Mouse (Mus musculus) gastrocnemius, postnatal 36 days (tissue): ENCODE results near the gene Cap2. TPM values are rescaled to one million over a fixed set of nuclear protein-coding genes. Genes with fewer than 3 reads are reported as not detected.
A peak's percentile ranks its signal among the peaks of the same experiment; 100 is the strongest.

ENCODE experiments used
- DNase-seq, 2 experiments: peaks; one replicate each; pipeline ENCODE4 v3.0.0; 2022
- intact Hi-C: fragments of 180-260 bp; cut with DNase I; formaldehyde crosslinking; loops from one replicate; pipeline ENCODE4 v1.15.1; 2025
- long read RNA-seq, 2 experiments: library from polyadenylated mRNA; stranded (forward); transcript quantifications; one replicate each; pipeline ENCODE4 v2.0.0; 2021
- total RNA-seq, 2 experiments: library from RNA; stranded (reverse); gene quantifications; 2 replicates each; pipeline ENCODE4 v1.2.3; 2021

Gene Cap2
- total RNA-seq: 100 to 1,000 TPM; 249 to 277 TPM
- long read RNA-seq, experiment 1, transcript Cap2-201 (13 exons, 3,713 nt): major isoform, 57 of 108 reads
- long read RNA-seq, experiment 1, partial matches to known transcripts: 37 of 108 reads
- long read RNA-seq, experiment 1, other reads (novel, unspliced or antisense): 14 of 108 reads
- long read RNA-seq, experiment 2, transcript Cap2-201 (13 exons, 3,713 nt): major isoform, 43 of 102 reads
- long read RNA-seq, experiment 2, partial matches to known transcripts: 36 of 102 reads
- long read RNA-seq, experiment 2, other reads (novel, unspliced or antisense): 23 of 102 reads

DNA sequence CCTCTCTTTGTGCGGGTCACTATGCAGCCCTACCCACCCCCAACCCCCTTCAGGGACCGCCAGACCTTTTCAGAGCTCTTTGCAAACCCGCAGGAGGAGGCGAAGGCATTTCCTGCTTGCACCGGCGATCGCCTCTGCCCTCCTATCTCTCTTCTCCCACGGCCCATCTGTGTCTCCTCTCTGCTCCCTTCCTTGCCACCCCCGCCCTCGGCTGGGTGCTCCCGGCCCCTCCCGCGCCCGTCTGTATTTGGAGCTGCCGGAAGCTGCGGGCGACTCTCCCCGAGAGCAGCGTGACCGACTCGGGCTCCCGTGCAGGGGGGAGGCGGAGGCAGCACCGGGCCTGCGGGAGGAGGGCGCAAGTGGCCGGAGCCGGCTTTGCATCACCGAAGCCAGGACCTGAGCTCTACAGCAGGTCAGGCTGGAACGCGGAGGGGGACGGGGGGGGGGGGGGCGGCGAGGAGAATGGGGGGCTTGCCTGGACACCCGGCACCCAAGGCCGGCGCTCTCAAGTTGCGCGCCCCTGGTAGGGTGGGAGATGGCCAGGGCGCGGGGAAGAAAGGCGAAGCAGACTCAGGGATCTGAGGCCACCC lies at the start of gene Cap2:
Gene Cap2, plus strand, starts transcription at position 49 of the 590 bp plus-strand sequence.
- intact Hi-C loops: loop anchor here (5.0 to 10.0 kb wide), 2 partner anchors 80 to 157 kb away; no protein-coding TSS in a partner anchor
- DNase-seq: peak; percentile 61 to 68

DNA sequence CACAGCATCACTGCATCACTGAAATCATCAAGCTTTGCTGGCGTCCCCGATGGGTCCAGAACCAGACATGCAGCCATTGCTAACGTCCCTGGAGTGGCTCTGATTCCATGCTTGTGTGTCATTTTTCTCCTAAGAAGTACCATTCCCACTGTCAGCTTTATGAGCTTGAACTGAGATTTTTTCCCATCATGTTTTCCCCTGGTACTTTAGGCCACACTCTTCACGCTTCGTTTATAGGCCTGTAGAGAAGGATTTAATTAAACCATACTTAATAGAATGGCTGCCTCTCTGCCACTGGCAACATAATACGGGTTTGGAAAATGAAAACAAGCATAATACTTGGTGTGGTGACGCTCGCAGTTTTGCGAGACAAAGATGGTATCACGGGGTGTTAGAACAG lies 42.1 kb upstream of the Cap2 start:
- intact Hi-C loops: no loop called here
- DNase-seq: no peak

- intact Hi-C loops: no loop called here
- DNase-seq: no peak
Measured at GRCm38 (mm10) chr13:46462280-46462679, 39.4 kb upstream of the Cap2 start.

GRCm38 (mm10) chr13:46463764-46464163 lies 37.9 kb upstream of the Cap2 start:
- no peak for DNase-seq
- intact Hi-C loops: no loop called here

DNA sequence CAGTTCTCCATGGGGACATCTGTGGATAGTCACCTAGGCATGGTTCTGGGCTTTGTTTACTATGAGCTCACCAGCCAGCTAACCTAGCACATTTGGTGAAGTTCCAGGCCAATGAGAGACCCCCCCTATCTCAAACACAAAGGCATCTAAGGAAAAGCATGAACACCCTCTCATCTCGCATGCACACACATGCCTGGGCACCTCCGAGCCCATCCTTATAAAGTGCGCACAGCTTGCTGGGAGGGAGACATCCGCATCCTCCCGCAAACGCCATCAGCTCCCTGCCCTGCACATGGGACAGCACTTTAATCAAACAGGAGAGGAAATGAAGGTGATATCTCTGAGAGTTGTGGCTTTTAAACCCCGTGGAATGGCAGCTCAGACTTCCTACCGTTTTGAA lies 33.4 kb upstream of the Cap2 start:
- intact Hi-C loops: no loop called here
- DNase-seq: no peak

DNA sequence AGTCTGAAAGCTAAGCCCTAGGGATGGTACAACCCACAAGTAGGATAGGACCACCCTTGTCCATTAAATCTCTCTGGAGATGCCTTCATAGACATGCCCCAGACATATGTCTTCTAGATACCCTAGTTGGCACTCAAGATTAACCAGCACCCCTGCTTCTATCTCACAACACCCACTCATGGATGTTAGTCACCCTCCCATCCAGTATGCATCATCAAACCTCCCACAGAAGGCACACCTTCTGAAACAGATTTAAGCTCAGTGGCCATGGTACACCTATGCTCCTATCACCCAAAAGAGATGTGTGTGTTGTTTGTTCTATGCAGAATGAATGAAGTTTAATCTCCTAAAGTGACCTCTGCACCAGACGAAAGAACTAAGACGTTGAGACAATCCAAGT lies 32.1 kb upstream of the Cap2 start:
- intact Hi-C loops: no loop called here
- no peak for DNase-seq

GRCm38 (mm10) chr13:46481271-46481670 lies 20.4 kb upstream of the Cap2 start:
- intact Hi-C loops: no loop called here
- DNase-seq: no peak

- no peak for DNase-seq
- intact Hi-C loops: no loop called here
Measured at GRCm38 (mm10) chr13:46485605-46486004, 16.0 kb upstream of the Cap2 start.

DNA sequence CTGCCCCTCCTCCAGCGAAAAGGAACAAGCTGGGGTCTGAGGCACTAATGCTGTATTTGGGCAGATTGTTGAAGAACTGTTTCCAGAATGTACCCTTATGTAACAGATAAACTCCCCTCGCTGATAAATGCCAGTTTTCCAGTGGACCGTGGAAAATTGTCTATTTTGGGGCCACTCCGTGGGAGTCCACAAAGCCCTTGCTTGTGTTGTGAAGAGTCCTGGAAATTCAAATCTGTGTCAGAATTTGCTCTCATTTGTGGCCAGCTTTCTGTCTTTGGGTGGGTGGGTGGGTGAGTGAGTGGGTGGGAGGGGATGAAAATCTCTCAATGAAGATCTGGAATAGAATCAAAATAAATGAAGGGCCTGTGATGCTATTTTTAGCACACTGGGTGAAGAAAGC lies 13.5 kb upstream of the Cap2 start:
- no peak for DNase-seq
- intact Hi-C loops: no loop called here

DNA sequence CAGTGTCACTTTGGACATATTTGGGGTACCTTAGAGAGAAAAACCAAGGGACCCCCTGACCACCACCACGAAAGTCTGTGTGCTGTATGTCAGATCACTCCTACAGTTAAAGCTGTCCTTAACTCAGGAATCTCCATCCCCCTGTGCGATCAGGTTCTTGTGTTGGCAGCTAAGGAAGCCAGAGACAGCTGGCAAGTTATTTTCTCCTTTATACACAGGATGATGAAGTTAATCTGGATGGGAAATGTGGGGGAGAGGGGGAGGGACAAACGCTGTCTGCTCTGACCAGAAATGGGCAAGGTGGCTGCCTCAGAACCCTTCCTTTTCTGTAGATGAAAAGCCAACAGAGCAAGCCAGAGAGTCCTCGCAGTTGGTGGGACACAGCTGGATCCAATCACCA lies 11.0 kb upstream of the Cap2 start:
- DNase-seq: no peak
- intact Hi-C loops: loop anchor here (5.0 kb wide), 1 partner anchor 43 kb away; no protein-coding TSS in a partner anchor

- intact Hi-C loops: loop anchor here (5.0 to 10.0 kb wide), 2 partner anchors 80 to 158 kb away; no protein-coding TSS in a partner anchor
- DNase-seq: peak in 1 of 2 experiments; percentile 39
Measured at GRCm38 (mm10) chr13:46502390-46502891, 793 bp downstream of the Cap2 start.

DNA sequence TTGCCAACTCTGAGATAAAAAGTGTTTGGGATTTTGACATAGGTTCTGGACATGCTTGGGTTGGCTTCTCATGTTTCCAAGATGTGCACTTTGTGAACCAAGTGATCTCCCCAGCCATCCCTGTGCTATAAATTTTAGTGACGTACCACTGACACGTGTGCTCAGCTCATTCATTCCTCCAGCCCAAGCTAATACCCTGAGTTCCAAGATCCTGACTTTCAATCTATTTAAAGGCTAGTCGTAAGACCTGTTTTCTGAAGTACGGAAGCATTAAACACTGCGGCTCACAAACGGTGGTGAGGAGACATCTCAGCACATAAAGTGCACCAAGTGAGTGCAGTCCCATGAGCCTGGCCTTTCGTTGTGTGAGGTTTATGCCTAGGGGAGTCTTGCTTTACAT lies 6.3 kb downstream of the Cap2 start:
- intact Hi-C loops: loop anchor here (10.0 kb wide), 1 partner anchor 163 kb away; no protein-coding TSS in a partner anchor
- no peak for DNase-seq

GRCm38 (mm10) chr13:46508823-46509222 lies 7.2 kb downstream of the Cap2 start:
- intact Hi-C loops: loop anchor here (10.0 kb wide), 1 partner anchor 164 kb away; no protein-coding TSS in a partner anchor

GRCm38 (mm10) chr13:46510460-46510859 lies 8.8 kb downstream of the Cap2 start:
- intact Hi-C loops: no loop called here
- DNase-seq: no peak

More at GRCm38 (mm10) chr13:46508823-46509222, 7.2 kb downstream of the Cap2 start:
- DNase-seq: no peak

GRCm38 (mm10) chr13:46514484-46514883 lies 12.8 kb downstream of the Cap2 start:
- DNase-seq: no peak
- intact Hi-C loops: no loop called here

- no peak for DNase-seq
- intact Hi-C loops: no loop called here
Measured at GRCm38 (mm10) chr13:46515120-46515523, 13.5 kb downstream of the Cap2 start.

GRCm38 (mm10) chr13:46515524-46515923 lies 13.9 kb downstream of the Cap2 start:
- DNase-seq: no peak
- intact Hi-C loops: no loop called here

- DNase-seq: no peak
Measured at GRCm38 (mm10) chr13:46516183-46516582, 14.5 kb downstream of the Cap2 start.

DNA sequence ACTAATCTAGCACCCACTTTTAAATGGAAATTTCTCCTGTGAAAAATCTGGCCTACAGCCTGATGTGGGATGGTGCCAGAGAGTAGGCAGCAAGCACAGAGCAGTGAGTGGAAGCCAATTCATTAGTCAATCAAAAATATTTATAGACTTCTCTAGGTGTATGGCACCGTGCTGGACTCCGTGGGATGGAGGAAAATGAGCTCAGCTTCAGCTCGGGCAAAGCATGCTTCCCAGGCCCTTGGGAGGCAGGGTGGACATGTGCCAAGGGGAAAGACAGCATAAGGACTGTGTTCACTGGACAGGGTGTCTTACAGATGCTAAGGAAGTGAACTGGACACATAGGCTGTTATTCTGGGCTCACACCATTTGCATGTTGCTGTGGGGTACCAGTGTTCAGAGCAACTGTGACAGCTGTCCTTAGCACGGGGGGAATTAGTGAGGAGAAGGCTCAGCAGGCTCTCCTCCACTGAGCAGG lies 15.6 kb downstream of the Cap2 start:
- no peak for DNase-seq
- intact Hi-C loops: no loop called here

More at GRCm38 (mm10) chr13:46516183-46516582, 14.5 kb downstream of the Cap2 start:
- intact Hi-C loops: no loop called here

DNA sequence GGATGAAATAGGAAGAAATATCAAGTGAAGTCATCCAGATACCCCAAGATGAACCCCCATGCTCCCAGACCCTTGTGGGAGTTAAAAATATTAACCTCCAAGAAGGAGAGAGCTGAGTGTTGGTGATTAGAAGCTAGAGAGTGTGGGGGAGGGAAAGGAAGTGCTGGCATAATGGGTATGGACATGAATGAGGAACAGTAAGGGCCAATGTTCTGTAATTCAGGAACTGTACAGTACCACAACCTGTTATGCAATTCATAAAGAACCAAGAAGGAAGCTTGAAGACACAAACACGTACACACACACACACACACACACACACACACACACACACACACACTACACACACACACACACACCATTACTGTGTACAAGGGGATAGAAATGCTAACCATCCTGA lies 19.8 kb downstream of the Cap2 start:
- intact Hi-C loops: loop anchor here (5.0 kb wide), 1 partner anchor 99 kb away; no protein-coding TSS in a partner anchor
- DNase-seq: no peak

DNA sequence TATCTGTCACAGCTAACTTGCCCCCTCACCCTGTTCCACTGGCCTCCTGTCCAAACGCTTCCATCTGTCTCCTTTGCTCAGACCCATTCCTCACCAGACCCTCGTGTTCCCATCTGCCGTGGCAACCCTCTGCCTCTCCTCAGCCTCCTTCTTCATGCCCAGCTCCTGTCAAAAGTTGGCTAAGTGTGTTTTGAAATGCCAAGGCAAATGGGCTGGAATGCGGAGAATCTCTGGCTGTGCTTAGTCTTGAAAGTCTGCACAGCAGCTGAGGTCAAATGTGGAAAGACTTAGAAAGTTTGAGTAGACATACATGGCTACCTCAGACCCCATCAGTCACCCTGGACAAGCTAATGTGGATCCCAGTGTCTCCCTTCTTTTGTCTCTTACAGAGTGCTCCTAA lies 21.1 kb downstream of the Cap2 start:
- DNase-seq: no peak
- intact Hi-C loops: loop anchor here (5.0 kb wide), 1 partner anchor 100 kb away; no protein-coding TSS in a partner anchor
